Mouse (Mus musculus): Measurements from ENCODE around the gene Rarres2.

DNA sequence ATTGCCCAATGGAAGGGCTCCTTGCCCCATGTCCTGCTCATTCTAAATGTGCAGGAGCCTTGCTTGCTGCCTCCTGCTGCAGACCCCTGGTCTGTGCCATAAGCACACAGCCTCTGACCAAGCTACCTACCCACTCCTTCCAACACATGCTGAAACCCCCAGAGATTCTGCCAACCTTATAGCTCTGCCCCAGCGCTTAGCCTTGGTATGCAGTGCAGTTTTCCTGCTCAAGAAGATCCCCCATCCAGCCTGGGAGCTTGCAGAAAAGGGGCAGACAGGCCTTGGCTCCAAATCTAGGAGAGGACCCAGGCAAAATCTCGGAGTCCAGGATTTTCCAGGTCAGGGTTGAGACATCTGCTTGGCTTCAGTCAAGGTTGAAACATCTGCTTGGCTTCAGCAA is 39.1 kb downstream of the Rarres2 start:
- no peak for TF ChIP-seq POLR2A (IDR thresholded peaks at IDR 0.05; ENCODE audit: control insufficient read depth, extremely low read depth, insufficient read depth, low read length, poor library complexity)
- TF ChIP-seq CTCF (IDR thresholded peaks at IDR 0.05; ENCODE audit: borderline replicate concordance, control insufficient read depth, extremely low read depth, insufficient read depth, low read length, poor library complexity) = no peak
